Mouse (Mus musculus) mouse trophoblast stem cell (cell line): Measurements from ENCODE around the gene Rasl11a.

Experiments used
- in situ Hi-C, 2 experiments: fragments of 300-500 bp; cut with MseI, MboI; formaldehyde crosslinking; loops; 2 replicates in 1 of 2; 3 replicates in 1 of 2; pipeline ENCODE4 v1.15.1; 2025

Rasl11a gene

GRCm38 (mm10) chr5:146844945-146845365 lies at the start of gene Rasl11a:
Rasl11a (plus strand) TSS chr5:146845071.
- in situ Hi-C loops, result no loop called here

- in situ Hi-C loops, result no loop called here
These were observed 49.1 kb upstream of the Rasl11a start for GRCm38 (mm10) chr5:146795728-146796127.

GRCm38 (mm10) chr5:146798031-146798430 lies 46.8 kb upstream of the Rasl11a start:
- in situ Hi-C loops, result no loop called here

GRCm38 (mm10) chr5:146806004-146806430 lies 38.9 kb upstream of the Rasl11a start:
- in situ Hi-C loops, result no loop called here

- in situ Hi-C loops, result loop anchor here in 1 of 2 experiments (10.0 kb wide), 1 partner anchor 105 kb away; no protein-coding TSS in a partner anchor
These were observed 34.9 kb upstream of the Rasl11a start for GRCm38 (mm10) chr5:146809951-146810350.

- in situ Hi-C loops, result loop anchor here in 1 of 2 experiments (10.0 kb wide), 1 partner anchor 108 kb away; no protein-coding TSS in a partner anchor
These were observed 32.0 kb upstream of the Rasl11a start for GRCm38 (mm10) chr5:146812866-146813265.

GRCm38 (mm10) chr5:146813421-146813820 lies 31.4 kb upstream of the Rasl11a start:
- in situ Hi-C loops, result loop anchor here in 1 of 2 experiments (10.0 kb wide), 1 partner anchor 109 kb away; no protein-coding TSS in a partner anchor

GRCm38 (mm10) chr5:146815394-146815793 lies 29.5 kb upstream of the Rasl11a start:
- in situ Hi-C loops, result loop anchor here in 1 of 2 experiments (10.0 kb wide), 1 partner anchor 111 kb away; no protein-coding TSS in a partner anchor

- in situ Hi-C loops, result loop anchor here in 1 of 2 experiments (10.0 kb wide), 1 partner anchor 113 kb away; no protein-coding TSS in a partner anchor
These were observed 27.3 kb upstream of the Rasl11a start for GRCm38 (mm10) chr5:146817583-146817982.

- in situ Hi-C loops, result loop anchor here in 1 of 2 experiments (10.0 kb wide), 1 partner anchor 114 kb away; no protein-coding TSS in a partner anchor
These were observed 25.8 kb upstream of the Rasl11a start for GRCm38 (mm10) chr5:146818906-146819623.

GRCm38 (mm10) chr5:146823005-146823404 lies 21.9 kb upstream of the Rasl11a start:
- in situ Hi-C loops, result no loop called here

- in situ Hi-C loops, result no loop called here
These were observed 15.3 kb upstream of the Rasl11a start for GRCm38 (mm10) chr5:146829528-146829927.

- in situ Hi-C loops, result no loop called here
These were observed 12.5 kb upstream of the Rasl11a start for GRCm38 (mm10) chr5:146832435-146832768.

GRCm38 (mm10) chr5:146832769-146833448 lies 12.0 kb upstream of the Rasl11a start, which contains the start of gene Rpl21:
Rpl21 (plus strand) TSS chr5:146832890.
- in situ Hi-C loops, result no loop called here

GRCm38 (mm10) chr5:146833673-146834201 lies 11.1 kb upstream of the Rasl11a start:
- in situ Hi-C loops, result no loop called here

- in situ Hi-C loops, result no loop called here
These were observed 9.9 kb upstream of the Rasl11a start for GRCm38 (mm10) chr5:146834959-146835358.

- in situ Hi-C loops, result no loop called here
These were observed 6.7 kb upstream of the Rasl11a start for GRCm38 (mm10) chr5:146837967-146838720.

- in situ Hi-C loops, result no loop called here
These were observed 5.8 kb upstream of the Rasl11a start for GRCm38 (mm10) chr5:146838836-146839648.

GRCm38 (mm10) chr5:146839760-146840159 lies 5.1 kb upstream of the Rasl11a start:
- in situ Hi-C loops, result no loop called here

- in situ Hi-C loops, result no loop called here
These were observed 4.4 kb upstream of the Rasl11a start for GRCm38 (mm10) chr5:146840422-146840821.

- in situ Hi-C loops, result no loop called here
These were observed 3.6 kb upstream of the Rasl11a start for GRCm38 (mm10) chr5:146841301-146841700.
